Mouse (Mus musculus) limb, embryonic 12.5 days (tissue): ENCODE measurements around the gene Slc39a2. TPM values are rescaled to one million over a fixed set of nuclear protein-coding genes. Genes with fewer than 3 reads are reported as not detected.
"Not testable (repeated sequence)": the region's sequence is repeated elsewhere in the genome, so short reads cannot be mapped to it uniquely, and the experiment has no call there.

Experiments used
- ATAC-seq: fragments of 200-750 bp; cut with Nextera tagmentation; 2 replicates; pipeline ENCODE4 v1.8.0; 2017; ENCODE audit warnings: low read depth, moderate TSS enrichment; ENCODE audit not compliant: insufficient number of reproducible peaks, insufficient read depth, low FRiP score, low TSS enrichment
- H3K27ac ChIP-seq: fragments of 300-500 bp; sonication (generic); 2 replicates; pipeline ENCODE4 v1.5.1; 2016; ENCODE audit warnings: mild to moderate bottlenecking, moderate library complexity
- H3K27me3 ChIP-seq: fragments of 300-500 bp; sonication (generic); 2 replicates; pipeline ENCODE4 v1.6.1; 2016; ENCODE audit warnings: mild to moderate bottlenecking, moderate library complexity
- H3K36me3 ChIP-seq: fragments of 300-500 bp; sonication (generic); 2 replicates; pipeline ENCODE4 v1.6.1; 2016; ENCODE audit warnings: mild to moderate bottlenecking, moderate library complexity
- H3K4me1 ChIP-seq: fragments of 300-500 bp; sonication (generic); replicated peaks from 2 replicates; pipeline ENCODE4 v1.6.1; 2016
- H3K4me2 ChIP-seq: fragments of 300-500 bp; sonication (generic); 2 replicates; pipeline ENCODE4 v1.6.1; 2016; ENCODE audit warnings: mild to moderate bottlenecking, moderate library complexity
- H3K4me3 ChIP-seq: fragments of 300-500 bp; sonication (generic); replicated peaks from 2 replicates; pipeline ENCODE4 v1.5.1; 2016; ENCODE audit warnings: mild to moderate bottlenecking
- H3K9ac ChIP-seq: fragments of 300-500 bp; sonication (generic); replicated peaks from 2 replicates; pipeline ENCODE4 v1.6.1; 2016; ENCODE audit warnings: mild to moderate bottlenecking, moderate library complexity
- H3K9me3 ChIP-seq: fragments of 300-500 bp; sonication (generic); 2 replicates; pipeline ENCODE4 v1.6.1; 2016; ENCODE audit warnings: mild to moderate bottlenecking, moderate library complexity
- WGBS: fragments of 180-500 bp; shearing (Covaris S2); methylation state at CpG from one replicate; pipeline ENCODE4 v1.1.7; 2016; 5-methylcytosine and 5-hydroxymethylcytosine counted together
- polyA plus RNA-seq: library from polyadenylated mRNA; unstranded; fragments of >200 nt; fragmentation: Nextera tagmentation; extraction: Ambion mirVana; gene quantifications from 2 replicates; pipeline ENCODE4 v1.2.1, GENCODE M21; 2016

Slc39a2 gene
- 0.48 and 0.74 TPM in 2 replicates for polyA plus RNA-seq

GRCm38 (mm10) chr14:51892191-51892939 lies at the start of gene Slc39a2:
Gene Slc39a2, plus strand, starts transcription at chr14:51892889.
- no peak within 1 kb of the TSS for H3K9ac ChIP-seq
- H3K4me2 ChIP-seq = no peak within 1 kb of the TSS
- H3K4me3 ChIP-seq = no peak within 1 kb of the TSS
- peaks cover 57% of the 10 kb centered on the region for H3K36me3 ChIP-seq
- WGBS = 89% methylated on average over 9 of the region's 9 CpGs
- H3K4me1 ChIP-seq = no peaks in the 10 kb centered on the region; the same call in 1 of the 2 replicates
- no peak for ATAC-seq
- no peaks in the 10 kb centered on the region for H3K27me3 ChIP-seq
- no peaks in the 10 kb centered on the region for H3K9me3 ChIP-seq
- H3K27ac ChIP-seq = no peak within 1 kb of the TSS

- H3K36me3 ChIP-seq = no peaks in the 10 kb centered on the region
- no peak overlapping the region for H3K4me3 ChIP-seq
- ATAC-seq = no peak
- H3K9me3 ChIP-seq = no peaks in the 10 kb centered on the region
- H3K4me1 ChIP-seq = no peaks in the 10 kb centered on the region
- no peak overlapping the region for H3K9ac ChIP-seq
- H3K4me2 ChIP-seq = no peak overlapping the region
- no peak overlapping the region for H3K27ac ChIP-seq
- no peaks in the 10 kb centered on the region for H3K27me3 ChIP-seq
Observed at GRCm38 (mm10) chr14:51843882-51844281, 48.8 kb upstream of the Slc39a2 start.

- no peak overlapping the region for H3K4me3 ChIP-seq
- no peaks in the 10 kb centered on the region for H3K36me3 ChIP-seq
- no peaks in the 10 kb centered on the region for H3K27me3 ChIP-seq
- no peaks in the 10 kb centered on the region for H3K4me1 ChIP-seq
- H3K27ac ChIP-seq = no peak overlapping the region
- no peak for ATAC-seq
- 77% methylated on average over 3 of the region's 3 CpGs for WGBS
- H3K4me2 ChIP-seq = no peak overlapping the region
- no peaks in the 10 kb centered on the region for H3K9me3 ChIP-seq
- H3K9ac ChIP-seq = no peak overlapping the region
Observed at GRCm38 (mm10) chr14:51846566-51846965, 46.1 kb upstream of the Slc39a2 start.

- H3K9me3 ChIP-seq = not testable (repeated sequence)
Observed at GRCm38 (mm10) chr14:51851006-51851405, 41.7 kb upstream of the Slc39a2 start.

GRCm38 (mm10) chr14:51853399-51853798 lies 39.3 kb upstream of the Slc39a2 start, which contains the start of gene Ear6:
Gene Ear6, plus strand, starts transcription at chr14:51853699.
- H3K9me3 ChIP-seq = no peaks in the 10 kb centered on the region
- H3K36me3 ChIP-seq = no peaks in the 10 kb centered on the region
- no peak within 1 kb of the TSS for H3K9ac ChIP-seq
- H3K4me2 ChIP-seq = no peak within 1 kb of the TSS
- no peak for ATAC-seq
- H3K4me3 ChIP-seq = no peak within 1 kb of the TSS
- no peaks in the 10 kb centered on the region for H3K4me1 ChIP-seq
- H3K27ac ChIP-seq = no peak within 1 kb of the TSS
- H3K27me3 ChIP-seq = no peaks in the 10 kb centered on the region

More at GRCm38 (mm10) chr14:51851006-51851405, 41.7 kb upstream of the Slc39a2 start:
- ATAC-seq, H3K27ac ChIP-seq, H3K4me3 ChIP-seq, H3K27me3 ChIP-seq, H3K36me3 ChIP-seq, H3K9ac ChIP-seq, H3K4me1 ChIP-seq, H3K4me2 ChIP-seq: not testable (repeated sequence)
- WGBS = 52% methylated on average over 3 of the region's 3 CpGs

GRCm38 (mm10) chr14:51855280-51855679 lies 37.4 kb upstream of the Slc39a2 start:
- not testable (repeated sequence) for H3K9ac ChIP-seq, ATAC-seq, H3K4me2 ChIP-seq, H3K9me3 ChIP-seq, H3K4me3 ChIP-seq, H3K27me3 ChIP-seq, H3K27ac ChIP-seq, H3K4me1 ChIP-seq, H3K36me3 ChIP-seq
- WGBS = 84% methylated on average over 7 of the region's 7 CpGs

GRCm38 (mm10) chr14:51863603-51864002 lies 29.1 kb upstream of the Slc39a2 start:
- H3K4me3 ChIP-seq, H3K4me2 ChIP-seq, H3K9ac ChIP-seq, H3K9me3 ChIP-seq, H3K27me3 ChIP-seq, H3K4me1 ChIP-seq, ATAC-seq, H3K27ac ChIP-seq, H3K36me3 ChIP-seq: not testable (repeated sequence)
- WGBS = 0% methylated on average over 1 of the region's 1 CpGs

GRCm38 (mm10) chr14:51870756-51871155 lies 21.9 kb upstream of the Slc39a2 start:
- Histone ChIP-seq H3K4me2 (no peak overlapping the region), H3K9ac (no peak overlapping the region), H3K9me3 (no peaks in the 10 kb centered on the region), H3K4me3 (no peak overlapping the region), H3K27me3 (no peaks in the 10 kb centered on the region), H3K4me1 (no peaks in the 10 kb centered on the region), H3K36me3 (no peaks in the 10 kb centered on the region), H3K27ac (no peak overlapping the region)
- no peak for ATAC-seq
- 71% methylated on average over 2 of the region's 2 CpGs for WGBS

- no peaks in the 10 kb centered on the region for H3K27me3 ChIP-seq
- no peaks in the 10 kb centered on the region for H3K4me1 ChIP-seq
- no peak overlapping the region for H3K9ac ChIP-seq
- no peaks in the 10 kb centered on the region for H3K36me3 ChIP-seq
- no peak overlapping the region for H3K4me2 ChIP-seq
- H3K27ac ChIP-seq = no peak overlapping the region
- no peak overlapping the region for H3K4me3 ChIP-seq
- H3K9me3 ChIP-seq = no peaks in the 10 kb centered on the region
- WGBS = 78% methylated on average over 9 of the region's 9 CpGs
- ATAC-seq = no peak
Observed at GRCm38 (mm10) chr14:51871741-51872140, 20.9 kb upstream of the Slc39a2 start.

- Histone ChIP-seq H3K4me2 (no peak overlapping the region), H3K9me3 (no peaks in the 10 kb centered on the region), H3K4me1 (no peaks in the 10 kb centered on the region), H3K9ac (no peak overlapping the region), H3K36me3 (no peaks in the 10 kb centered on the region), H3K27me3 (no peaks in the 10 kb centered on the region), H3K27ac (no peak overlapping the region), H3K4me3 (no peak overlapping the region)
- no peak for ATAC-seq
- 86% methylated on average over 3 of the region's 3 CpGs for WGBS
Observed at GRCm38 (mm10) chr14:51877517-51877916, 15.2 kb upstream of the Slc39a2 start.

- peak; percentile 40; the same call in 1 of the 2 replicates for ATAC-seq
- Histone ChIP-seq H3K36me3 (peaks cover 21% of the 10 kb centered on the region), H3K9me3 (no peaks in the 10 kb centered on the region), H3K4me1 (peaks cover 12% of the 10 kb centered on the region), H3K27ac (peak overlapping the region; percentile 86), H3K9ac (no peak overlapping the region), H3K27me3 (no peaks in the 10 kb centered on the region), H3K4me3 (peak overlapping the region; percentile 74), H3K4me2 (peak overlapping the region; percentile 84)
- 2% methylated on average over 4 of the region's 4 CpGs for WGBS
Observed at GRCm38 (mm10) chr14:51883527-51884030, 9.1 kb upstream of the Slc39a2 start.
